8 mouse cellular contexts compared by ENCODE assay signal in the genomic region with DNA sequence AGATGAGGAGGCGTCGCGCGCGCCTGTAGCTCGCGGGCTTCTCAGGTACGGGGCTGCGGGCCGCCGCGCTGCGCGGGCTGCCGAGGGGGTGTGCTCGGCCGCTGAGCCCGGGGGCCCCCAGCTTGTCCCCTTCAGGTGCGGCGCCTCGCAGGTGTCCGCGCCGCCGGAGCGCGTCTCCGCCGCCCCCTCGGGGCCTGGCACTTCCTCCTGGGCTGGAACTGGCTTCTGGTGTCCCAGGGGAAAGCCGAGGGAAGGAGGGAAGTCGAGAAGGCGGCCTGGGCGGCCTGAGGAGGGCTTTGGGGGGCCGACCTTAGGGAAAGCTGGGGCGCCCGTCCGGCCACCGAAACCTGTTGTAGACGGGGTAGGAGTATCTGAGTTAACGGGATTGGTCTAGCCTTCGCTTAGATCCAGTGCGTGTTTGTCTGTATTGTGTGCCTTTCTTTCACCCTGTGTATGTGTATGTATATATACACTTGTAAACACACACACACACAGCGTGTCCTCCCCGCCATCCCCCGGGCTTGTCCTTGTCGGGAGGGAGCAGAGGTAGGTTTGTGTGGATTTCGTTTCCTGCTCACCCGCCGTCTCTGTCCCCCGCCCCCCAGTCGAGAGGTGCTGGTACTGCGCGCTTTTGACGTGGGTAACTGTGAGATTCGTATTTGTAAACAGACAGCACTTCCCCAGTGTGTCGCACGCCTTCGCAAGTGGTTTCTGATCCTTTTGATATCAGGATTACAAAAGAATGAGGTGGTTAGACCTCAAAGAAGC. TPM values are rescaled to one million over a fixed set of nuclear protein-coding genes. Genes with fewer than 3 reads are reported as not detected.
DNase-seq lines count a peak whose midpoint lies in the region; ATAC-seq and TF ChIP-seq lines count a peak whose summit lies in the region.

No protein-coding gene starts in this region.

- peak overlapping the region; percentile 94 for H3K4me3 ChIP-seq in hindbrain, embryonic 12.5 days

- under 1% methylated on average over 56 of the region's 59 CpGs for WGBS in hindbrain, embryonic 12.5 days

- ATAC-seq in Patski, result peak; percentile 49
- ATAC-seq in hindbrain, embryonic 12.5 days (ENCODE audit: low FRiP score), result peak; percentile 53

- no peak for DNase-seq in Patski (ENCODE audit: low read depth, low spot score)
- peak; percentile 75 for DNase-seq in cerebellum, adult 9-11 months
- peak; percentile 40 to 58 for DNase-seq in frontal cortex, postnatal 10 days (ENCODE audit: low spot score in 2 of 2)
- peak; percentile 15 to 42 for DNase-seq in layer of hippocampus, postnatal 25 days (ENCODE audit: extremely low spot score in 1 of 2, low spot score in 1 of 2)
- DNase-seq in lung, postnatal 14 days, result peak; percentile 63
- peak; percentile 57 for DNase-seq in ovary, postnatal 36 days (ENCODE audit: low spot score)
- peak; percentile 87 for DNase-seq in thymus, postnatal 25 days

- H3K9me3 ChIP-seq in hindbrain, embryonic 12.5 days (replicated peaks), result no peaks in the 10 kb centered on the region

- peak overlapping the region; percentile 99 for H3K9ac ChIP-seq in hindbrain, embryonic 12.5 days

- H3K36me3 ChIP-seq in hindbrain, embryonic 12.5 days, result 0 out of 2 replicates have a peak, but pooled peaks cover 4% of the 10 kb centered on the region

- no peaks in the 10 kb centered on the region for H3K27me3 ChIP-seq in Patski
- H3K27me3 ChIP-seq in hindbrain, embryonic 12.5 days, result no peaks in the 10 kb centered on the region

- POLR2A ChIA-PET in Patski (lab: Charles Lee), result interaction anchor here (1.0 kb wide), 1 partner anchor 57 kb away, joined by 3 read pairs; no protein-coding TSS in a partner anchor

- H3K27ac ChIP-seq in hindbrain, embryonic 12.5 days, result peak overlapping the region; percentile 99

- TF ChIP-seq CTCF in Patski (IDR thresholded peaks at IDR 0.05), result no peak

- CTCF ChIA-PET in Patski (lab: Charles Lee), result interaction anchor here (2.5 kb wide), 1 partner anchor 102 kb away, joined by 6 read pairs; no protein-coding TSS in a partner anchor

- in situ Hi-C loops in Patski (cut with MboI; ENCODE audit: low pct_unique_long_range_greater_than_20kb), result no loop called here

- peak overlapping the region; percentile 75 for H3K4me2 ChIP-seq in hindbrain, embryonic 12.5 days (replicated peaks)

- H3K4me1 ChIP-seq in hindbrain, embryonic 12.5 days, result peaks cover 7% of the 10 kb centered on the region

RNA-seq across cellular contexts. Expression of a gene that starts 1.1 kb away (rescaled TPM):
- polyA plus RNA-seq in Patski (2021), result 23.9 TPM
- 105 and 118 TPM in 2 replicates for polyA plus RNA-seq in hindbrain, embryonic 12.5 days (2016; fragmentation: Nextera tagmentation; extraction: Ambion mirVana)
- total RNA-seq in layer of hippocampus, postnatal 25 days (2021), result 10 to 100 TPM; 28.0 to 42.2 TPM

RNA-seq across cellular contexts. Expression of a gene that starts 53.6 kb away (rescaled TPM):
- not detected for polyA plus RNA-seq in Patski (2021)
- polyA plus RNA-seq in hindbrain, embryonic 12.5 days (2016; fragmentation: Nextera tagmentation; extraction: Ambion mirVana), result 58.2 and 59.8 TPM in 2 replicates
- 1 to 10 TPM; 4.7 to 7.0 TPM for total RNA-seq in layer of hippocampus, postnatal 25 days (2021)

Comparison
In these comparisons a context has a peak if more than half of its experiments do, and no peak if none do; other contexts are left out.
1. RNA of a gene that starts 53.6 kb away (polyA plus RNA-seq): 58.2 to 59.8 TPM in hindbrain, embryonic 12.5 days; not detected in Patski (single experiment); every median in the first group is over 10 times any median in the second.